Mouse (Mus musculus) ES-E14 (cell line): ENCODE results near the gene Dlg2.

Experiments used
- HCFC1 ChIP-seq: IDR thresholded peaks from 2 replicates; pipeline ENCODE4 v1.6.1; 2012; ENCODE audit warnings: low read length, inconsistent platforms, borderline replicate concordance; ENCODE audit not compliant: insufficient read depth
- ZNF384 ChIP-seq: IDR thresholded peaks from 2 replicates; pipeline ENCODE4 v1.6.1; 2012; ENCODE audit warnings: low read depth, low read length, inconsistent platforms

DNA sequence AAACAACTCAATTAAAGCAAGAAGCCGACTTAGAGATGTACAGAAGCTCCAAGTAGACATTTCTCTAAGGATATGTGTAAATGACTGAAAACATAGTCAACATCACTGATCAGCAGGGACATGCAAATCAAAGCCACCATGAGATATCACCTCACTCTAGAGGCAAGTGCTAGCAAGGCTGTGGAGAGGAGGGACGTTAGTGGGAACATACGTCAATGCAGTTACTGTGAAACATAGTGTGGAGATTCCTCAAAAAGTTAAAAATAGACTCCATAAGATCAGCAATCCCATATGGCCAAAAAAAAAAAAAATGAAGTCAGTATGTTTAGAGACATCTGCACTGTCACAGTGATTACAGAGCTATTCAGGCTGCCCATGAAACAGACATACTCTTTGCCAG, 349.2 kb downstream of the Dlg2 start:
- TF ChIP-seq ZNF384: no peak
- TF ChIP-seq HCFC1: no peak
